Mouse (Mus musculus) cerebellum, adult 11-12 months (tissue): ENCODE measurements at regions not wholly inside any gene's neighbourhood (a gene's known extent, or its start where the extent isn't known, plus 50 kb on each side); places are given as distances from the start of the nearest gene placed in this dataset.
"Not testable (repeated sequence)": the region's sequence is repeated elsewhere in the genome, so short reads cannot be mapped to it uniquely, and the experiment has no call there.

Experiments used
- DNase-seq: peaks from one replicate; pipeline ENCODE4 v3.0.0; 2022

DNA sequence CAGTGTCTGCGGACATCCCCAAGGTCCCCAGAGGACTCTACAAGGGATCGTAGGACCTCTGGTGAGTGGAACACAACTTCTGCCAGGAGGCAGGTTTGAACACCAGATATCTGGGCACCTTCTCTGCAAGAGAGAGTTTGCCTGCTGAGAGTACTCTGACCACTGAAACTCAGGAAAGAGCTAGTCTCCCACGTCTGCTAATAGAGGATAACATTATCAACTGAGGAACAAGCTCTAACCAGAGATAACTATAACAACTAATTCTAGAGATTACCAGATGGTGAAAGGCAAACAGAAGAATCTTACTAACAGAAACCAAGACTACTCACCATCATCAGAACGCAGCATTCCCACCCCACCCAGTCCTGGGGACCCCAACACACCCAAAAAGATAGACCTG is 415.1 kb downstream of the Sis start:
- DNase-seq = not testable (repeated sequence)

DNA sequence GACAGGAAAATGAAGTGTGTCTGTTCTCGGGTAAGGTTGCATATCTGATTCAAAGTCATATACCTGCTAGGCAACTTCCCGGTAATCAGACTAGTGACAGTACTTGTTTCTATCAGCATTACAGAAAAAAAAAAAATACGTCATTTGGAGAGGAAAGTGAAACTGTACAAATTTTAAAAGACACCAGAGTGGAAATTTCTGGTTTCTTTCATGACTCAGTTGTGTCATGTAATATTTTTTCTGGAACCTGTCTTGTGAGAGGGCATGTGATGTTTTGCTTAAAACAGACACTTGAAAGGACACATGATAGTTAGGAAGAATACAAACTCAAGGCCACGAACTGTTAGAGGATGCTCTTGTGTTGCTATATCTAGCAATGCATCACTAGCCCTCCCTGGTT is 433.7 kb downstream of the Sis start:
- no peak for DNase-seq

DNA sequence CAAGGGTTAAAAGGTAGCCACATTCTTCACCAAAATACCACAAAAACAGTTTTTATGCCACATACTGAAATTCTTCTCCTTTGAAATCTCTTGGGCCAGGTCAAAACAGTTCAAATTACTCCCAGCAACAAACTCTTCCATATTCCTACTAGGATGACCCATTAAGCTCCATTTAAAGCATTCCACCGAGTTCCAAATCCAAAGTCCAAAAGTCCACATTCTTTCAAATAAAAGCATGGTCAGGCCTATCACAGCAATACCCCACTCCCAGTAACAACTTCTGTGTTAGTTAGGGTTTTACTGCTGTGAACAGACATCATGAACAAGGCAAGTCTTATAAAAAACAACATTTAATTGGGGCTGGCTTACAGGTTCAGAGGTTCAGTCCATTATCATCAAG is 441.9 kb downstream of the Sis start:
- not testable (repeated sequence) for DNase-seq

DNA sequence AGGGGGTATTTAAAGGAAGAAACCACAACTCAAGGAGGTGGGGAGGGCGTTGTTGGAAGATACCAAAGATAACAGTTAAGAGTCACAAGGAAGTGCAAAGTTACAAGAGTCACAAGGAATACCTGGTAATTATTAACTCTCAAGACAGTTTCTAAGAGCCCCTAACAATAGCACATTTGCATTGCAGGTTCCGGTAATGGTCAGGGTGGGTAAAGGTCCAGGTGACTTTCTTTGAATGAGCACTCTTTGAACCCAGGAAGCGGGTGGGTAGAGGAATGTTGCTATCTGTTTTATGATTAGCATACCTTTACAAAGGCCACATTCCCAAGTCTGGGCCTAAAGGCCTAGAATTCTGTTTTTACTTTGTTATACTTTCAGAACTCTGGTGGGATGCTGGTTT is 449.8 kb downstream of the Sis start:
- not testable (repeated sequence) for DNase-seq

DNA sequence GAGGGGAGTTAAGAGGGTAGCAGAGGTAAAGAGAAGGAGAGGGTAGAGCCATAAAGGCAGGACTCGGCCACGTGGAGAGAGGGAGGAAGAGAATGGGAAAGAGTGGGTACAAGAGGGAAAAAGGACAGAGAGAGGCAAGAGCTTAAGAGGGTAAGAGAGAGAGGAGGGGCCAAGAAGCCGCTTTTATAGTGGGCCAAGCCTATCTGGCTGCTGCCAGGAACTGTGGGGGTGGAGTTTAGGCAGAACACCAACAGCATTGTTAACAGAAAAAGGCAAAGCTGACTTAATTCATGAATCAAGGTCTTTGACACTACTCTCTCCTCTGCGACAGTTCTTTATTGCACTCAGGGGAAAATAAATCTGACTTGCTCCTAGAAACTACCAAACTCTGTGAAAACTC is 463.4 kb downstream of the Sis start:
- no peak for DNase-seq

DNA sequence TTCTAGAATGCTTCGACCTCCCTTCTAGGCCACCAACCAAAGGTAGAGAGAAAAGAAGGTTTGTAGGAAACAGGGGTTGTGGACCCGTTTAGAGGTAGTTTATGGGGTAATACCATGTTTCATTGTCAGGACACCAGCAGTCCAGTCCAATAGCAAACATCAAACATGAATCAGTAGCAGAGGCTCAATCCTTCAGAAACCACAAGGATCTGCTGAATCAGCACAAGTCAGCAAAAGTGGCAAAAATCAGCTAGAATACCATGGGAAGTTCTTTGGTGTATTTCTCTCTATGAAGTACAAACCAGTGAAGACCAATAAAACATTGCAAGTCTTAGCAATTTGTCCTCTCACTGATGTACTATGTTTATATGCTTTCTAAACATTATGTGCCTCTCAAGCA is 465.9 kb downstream of the Sis start:
- DNase-seq = no peak

DNA sequence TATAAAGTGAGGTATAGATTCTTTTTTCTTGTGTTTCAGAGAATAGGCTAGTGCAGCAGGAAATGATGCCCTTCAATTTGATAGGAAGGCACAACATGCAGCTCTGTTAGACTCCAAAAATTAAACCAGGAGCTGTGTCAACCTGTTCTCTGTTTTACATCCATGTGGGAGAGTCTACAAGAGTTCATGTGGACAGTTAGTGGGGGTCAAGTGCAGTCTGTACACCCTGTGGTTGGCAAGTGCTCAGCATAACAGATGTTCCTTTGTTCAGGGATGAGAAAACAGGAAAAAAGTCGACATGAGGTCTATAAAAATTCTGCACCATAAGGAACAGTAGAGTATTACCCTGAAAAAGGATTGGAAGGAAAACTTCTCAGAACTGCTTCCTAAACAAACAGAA is 512.3 kb downstream of the Sis start:
- DNase-seq = peak; percentile 30
